Mouse (Mus musculus): ENCODE data around the gene Insm1. TPM values are rescaled to one million over a fixed set of nuclear protein-coding genes. Genes with fewer than 3 reads are reported as not detected.

Insm1 gene
- polyA plus RNA-seq, 1 experiment from 2014 or later: 12.3 TPM

- Histone ChIP-seq H3K4me3 (ENCODE audit: low read depth, low read length) (no peak overlapping the region), H3K36me3 (ENCODE audit: control insufficient read depth, insufficient read depth, low read length) (no peaks in the 10 kb centered on the region), H3K27ac (ENCODE audit: low read depth, low read length) (no peak overlapping the region), H3K9me3 (ENCODE audit: control insufficient read depth, low read length) (no peaks in the 10 kb centered on the region), H3K4me1 (replicated peaks; ENCODE audit: control insufficient read depth, insufficient read depth, low read length) (peaks cover 13% of the 10 kb centered on the region), H3K4me2 (replicated peaks; ENCODE audit: low read depth, low read length) (no peak overlapping the region), H3K27me3 (ENCODE audit: control insufficient read depth, insufficient read depth, low read length) (peaks cover 11% of the 10 kb centered on the region), H3K9ac (ENCODE audit: low read depth, low read length) (no peak overlapping the region)
- no peak for ATAC-seq (ENCODE audit: low FRiP score)
- WGBS: 6% methylated on average over 9 of the region's 9 CpGs
- DNase-seq (ENCODE audit: low spot score): peak; percentile 82
Measured at GRCm38 (mm10) chr2:146214715-146215114, 7.0 kb upstream of the Insm1 start.

- peak overlapping the region; percentile 14 for H3K27ac ChIP-seq (ENCODE audit: low read depth, low read length)
- ATAC-seq (ENCODE audit: low FRiP score): no peak
- 9% methylated on average over 14 of the region's 14 CpGs for WGBS
- H3K36me3 ChIP-seq (ENCODE audit: control insufficient read depth, insufficient read depth, low read length): no peaks in the 10 kb centered on the region
- peak; percentile 29 for DNase-seq (ENCODE audit: low spot score)
- no peak overlapping the region for H3K4me3 ChIP-seq (ENCODE audit: low read depth, low read length)
- peaks cover 13% of the 10 kb centered on the region for H3K4me1 ChIP-seq (replicated peaks; ENCODE audit: control insufficient read depth, insufficient read depth, low read length)
- no peak overlapping the region for H3K4me2 ChIP-seq (replicated peaks; ENCODE audit: low read depth, low read length)
- H3K9me3 ChIP-seq (ENCODE audit: control insufficient read depth, low read length): no peaks in the 10 kb centered on the region
- H3K27me3 ChIP-seq (ENCODE audit: control insufficient read depth, insufficient read depth, low read length): peaks cover 17% of the 10 kb centered on the region
- no peak overlapping the region for H3K9ac ChIP-seq (ENCODE audit: low read depth, low read length)
Measured at GRCm38 (mm10) chr2:146216111-146217064, 5.3 kb upstream of the Insm1 start.

GRCm38 (mm10) chr2:146217227-146217980, 4.3 kb upstream of the Insm1 start:
- ATAC-seq (ENCODE audit: low FRiP score): peak; percentile 23
- H3K4me1 ChIP-seq (replicated peaks; ENCODE audit: control insufficient read depth, insufficient read depth, low read length): peaks cover 13% of the 10 kb centered on the region

GRCm38 (mm10) chr2:146218161-146218691, 3.5 kb upstream of the Insm1 start:
- WGBS: under 1% methylated on average over 40 of the region's 40 CpGs
- Histone ChIP-seq H3K36me3 (ENCODE audit: control insufficient read depth, insufficient read depth, low read length) (no peaks in the 10 kb centered on the region), H3K4me1 (replicated peaks; ENCODE audit: control insufficient read depth, insufficient read depth, low read length) (peaks cover 13% of the 10 kb centered on the region), H3K27me3 (ENCODE audit: control insufficient read depth, insufficient read depth, low read length) (peaks cover 26% of the 10 kb centered on the region), H3K4me3 (ENCODE audit: low read depth, low read length) (peak overlapping the region; percentile 12), H3K4me2 (replicated peaks; ENCODE audit: low read depth, low read length) (peak overlapping the region; percentile 43), H3K27ac (ENCODE audit: low read depth, low read length) (peak overlapping the region; percentile 91), H3K9me3 (ENCODE audit: control insufficient read depth, low read length) (no peaks in the 10 kb centered on the region), H3K9ac (ENCODE audit: low read depth, low read length) (peak overlapping the region; percentile 52)
- ATAC-seq (ENCODE audit: low FRiP score): peak; percentile 58
- DNase-seq (ENCODE audit: low spot score): peak; percentile 82

More at GRCm38 (mm10) chr2:146217227-146217980, 4.3 kb upstream of the Insm1 start:
- Histone ChIP-seq H3K36me3 (ENCODE audit: control insufficient read depth, insufficient read depth, low read length) (no peaks in the 10 kb centered on the region), H3K9me3 (ENCODE audit: control insufficient read depth, low read length) (no peaks in the 10 kb centered on the region), H3K9ac (ENCODE audit: low read depth, low read length) (peak overlapping the region; percentile 52), H3K27me3 (ENCODE audit: control insufficient read depth, insufficient read depth, low read length) (peaks cover 17% of the 10 kb centered on the region), H3K4me2 (replicated peaks; ENCODE audit: low read depth, low read length) (peak overlapping the region; percentile 43), H3K27ac (ENCODE audit: low read depth, low read length) (peak overlapping the region; percentile 91), H3K4me3 (ENCODE audit: low read depth, low read length) (peak overlapping the region; percentile 10)
- WGBS: 3% methylated on average over 16 of the region's 16 CpGs
- DNase-seq (ENCODE audit: low spot score): peak; percentile 72

GRCm38 (mm10) chr2:146218881-146219535, 2.7 kb upstream of the Insm1 start:
- Histone ChIP-seq H3K9ac (ENCODE audit: low read depth, low read length) (peak overlapping the region; percentile 52), H3K27me3 (ENCODE audit: control insufficient read depth, insufficient read depth, low read length) (peaks cover 33% of the 10 kb centered on the region), H3K4me1 (replicated peaks; ENCODE audit: control insufficient read depth, insufficient read depth, low read length) (peaks cover 18% of the 10 kb centered on the region), H3K36me3 (ENCODE audit: control insufficient read depth, insufficient read depth, low read length) (no peaks in the 10 kb centered on the region), H3K27ac (ENCODE audit: low read depth, low read length) (peak overlapping the region; percentile 91), H3K9me3 (ENCODE audit: control insufficient read depth, low read length) (no peaks in the 10 kb centered on the region), H3K4me3 (ENCODE audit: low read depth, low read length) (no peak overlapping the region), H3K4me2 (replicated peaks; ENCODE audit: low read depth, low read length) (peak overlapping the region; percentile 6; the same call in 1 of the 2 replicates)
- DNase-seq (ENCODE audit: low spot score): peak; percentile 70
- WGBS: 2% methylated on average over 18 of the region's 19 CpGs
- no peak for ATAC-seq (ENCODE audit: low FRiP score)

- H3K9ac ChIP-seq (ENCODE audit: low read depth, low read length): no peak overlapping the region
- peaks cover 34% of the 10 kb centered on the region for H3K27me3 ChIP-seq (ENCODE audit: control insufficient read depth, insufficient read depth, low read length)
- WGBS: 9% methylated on average over 11 of the region's 11 CpGs
- peaks cover 16% of the 10 kb centered on the region for H3K4me1 ChIP-seq (replicated peaks; ENCODE audit: control insufficient read depth, insufficient read depth, low read length)
- no peaks in the 10 kb centered on the region for H3K9me3 ChIP-seq (ENCODE audit: control insufficient read depth, low read length)
- no peak overlapping the region for H3K4me3 ChIP-seq (ENCODE audit: low read depth, low read length)
- ATAC-seq (ENCODE audit: low FRiP score): no peak
- DNase-seq (ENCODE audit: low spot score): peak; percentile 39
- H3K4me2 ChIP-seq (replicated peaks; ENCODE audit: low read depth, low read length): no peak overlapping the region
- no peaks in the 10 kb centered on the region for H3K36me3 ChIP-seq (ENCODE audit: control insufficient read depth, insufficient read depth, low read length)
- no peak overlapping the region for H3K27ac ChIP-seq (ENCODE audit: low read depth, low read length)
Measured at GRCm38 (mm10) chr2:146219791-146220190, 1.9 kb upstream of the Insm1 start.

- 0% methylated on average over 15 of the region's 24 CpGs for WGBS
- peak; percentile 77 for DNase-seq (ENCODE audit: low spot score)
- Histone ChIP-seq H3K9me3 (ENCODE audit: control insufficient read depth, low read length) (no peaks in the 10 kb centered on the region), H3K27me3 (ENCODE audit: control insufficient read depth, insufficient read depth, low read length) (peaks cover 40% of the 10 kb centered on the region), H3K4me1 (replicated peaks; ENCODE audit: control insufficient read depth, insufficient read depth, low read length) (peaks cover 16% of the 10 kb centered on the region), H3K9ac (ENCODE audit: low read depth, low read length) (0 out of 2 replicates have a peak overlapping the region, but pooled peaks have one; percentile 76), H3K4me2 (replicated peaks; ENCODE audit: low read depth, low read length) (peak overlapping the region; percentile 82), H3K4me3 (ENCODE audit: low read depth, low read length) (peak overlapping the region; percentile 67; the same call in 1 of the 2 replicates), H3K36me3 (ENCODE audit: control insufficient read depth, insufficient read depth, low read length) (no peaks in the 10 kb centered on the region), H3K27ac (ENCODE audit: low read depth, low read length) (peak overlapping the region; percentile 94)
- peak; percentile 10; the same call in 1 of the 2 replicates for ATAC-seq (ENCODE audit: low FRiP score)
Measured at GRCm38 (mm10) chr2:146220591-146221075, 1.1 kb upstream of the Insm1 start.

GRCm38 (mm10) chr2:146221929-146222278, 183 bp downstream of the Insm1 start:
- Histone ChIP-seq H3K9me3 (ENCODE audit: control insufficient read depth, low read length) (no peaks in the 10 kb centered on the region), H3K4me3 (ENCODE audit: low read depth, low read length) (peak overlapping the region; percentile 67), H3K9ac (ENCODE audit: low read depth, low read length) (peak overlapping the region; percentile 76), H3K4me1 (replicated peaks; ENCODE audit: control insufficient read depth, insufficient read depth, low read length) (peaks cover 9% of the 10 kb centered on the region), H3K4me2 (replicated peaks; ENCODE audit: low read depth, low read length) (peak overlapping the region; percentile 82), H3K36me3 (ENCODE audit: control insufficient read depth, insufficient read depth, low read length) (no peaks in the 10 kb centered on the region), H3K27me3 (ENCODE audit: control insufficient read depth, insufficient read depth, low read length) (peaks cover 35% of the 10 kb centered on the region), H3K27ac (ENCODE audit: low read depth, low read length) (peak overlapping the region; percentile 94)
- WGBS: under 1% methylated on average over 19 of the region's 44 CpGs
- DNase-seq (ENCODE audit: low spot score) (peak; percentile 87), ATAC-seq (ENCODE audit: low FRiP score) (peak; percentile 58)

Data from hindbrain, embryonic 11.5 days (tissue).